Mouse (Mus musculus): ENCODE measurements at regions not wholly inside any gene's neighbourhood (a gene's known extent, or its start where the extent isn't known, plus 50 kb on each side); places are given as distances from the start of the nearest gene placed in this dataset.

DNA sequence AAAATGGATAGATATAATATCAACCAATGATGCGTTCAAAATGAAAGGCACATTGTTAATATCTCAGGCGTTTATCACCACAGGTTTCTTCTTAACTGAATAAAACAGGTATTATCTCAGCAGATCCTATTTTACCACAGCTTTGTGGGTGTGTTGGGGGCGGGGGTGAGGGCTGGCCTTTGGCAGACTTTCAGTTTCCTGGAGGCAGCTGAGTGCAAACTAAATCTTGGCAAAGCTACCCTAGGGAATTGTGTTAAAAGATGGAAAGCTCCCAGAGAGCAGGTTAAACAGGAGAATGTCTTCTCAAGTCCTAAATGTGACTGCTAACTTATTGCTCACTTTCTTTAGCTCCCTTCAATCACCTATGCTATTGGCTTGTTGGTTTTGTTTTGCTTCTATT is 223.8 kb downstream of the Kdm4c start:
- no peak for DNase-seq

DNA sequence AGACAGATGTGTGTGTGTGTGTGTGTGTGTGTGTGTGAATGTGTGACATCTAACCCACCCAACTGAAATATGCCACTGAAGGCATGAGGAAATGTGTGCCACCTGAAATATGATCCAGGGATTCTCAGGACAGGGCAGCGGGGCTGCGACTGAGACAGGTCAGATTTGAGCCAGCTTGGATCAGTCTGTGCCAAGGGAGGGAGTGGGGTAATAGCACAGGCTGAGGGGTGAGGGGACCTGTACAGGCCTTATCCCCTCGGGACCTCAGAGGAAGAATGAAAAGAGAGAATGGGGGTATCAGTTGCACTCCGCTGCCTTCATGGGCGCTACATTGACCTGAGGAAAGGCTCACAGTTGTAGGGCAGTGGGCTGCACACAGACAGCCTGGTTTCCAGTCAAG is 270.2 kb downstream of the Kdm4c start:
- no peak for DNase-seq

DNA sequence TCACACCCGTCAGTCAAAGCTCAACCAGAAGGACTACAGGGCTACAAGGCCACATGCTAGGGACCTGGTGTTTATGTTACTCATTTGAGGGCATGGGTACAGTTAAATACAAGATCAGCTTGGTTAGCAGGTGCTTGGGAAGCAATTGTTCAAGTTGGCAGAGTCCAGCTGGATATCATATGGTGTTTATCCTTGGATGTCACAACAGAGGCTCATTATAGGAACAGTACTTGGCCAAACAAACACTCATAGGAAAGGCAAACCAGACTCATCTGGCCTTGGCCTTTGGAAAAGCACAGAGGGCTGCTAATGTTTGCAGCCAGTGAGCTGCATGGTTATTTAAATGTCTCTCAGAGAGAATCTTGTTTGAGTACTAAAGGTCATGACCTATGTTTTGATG is 311.6 kb downstream of the Kdm4c start:
- DNase-seq, result no peak

GRCm38 (mm10) chr4:74563565-74563964 is 321.3 kb downstream of the Kdm4c start:
- peak; percentile 23 for DNase-seq

- DNase-seq, result no peak
Measured at GRCm38 (mm10) chr4:74586400-74586799, 344.1 kb downstream of the Kdm4c start.

DNA sequence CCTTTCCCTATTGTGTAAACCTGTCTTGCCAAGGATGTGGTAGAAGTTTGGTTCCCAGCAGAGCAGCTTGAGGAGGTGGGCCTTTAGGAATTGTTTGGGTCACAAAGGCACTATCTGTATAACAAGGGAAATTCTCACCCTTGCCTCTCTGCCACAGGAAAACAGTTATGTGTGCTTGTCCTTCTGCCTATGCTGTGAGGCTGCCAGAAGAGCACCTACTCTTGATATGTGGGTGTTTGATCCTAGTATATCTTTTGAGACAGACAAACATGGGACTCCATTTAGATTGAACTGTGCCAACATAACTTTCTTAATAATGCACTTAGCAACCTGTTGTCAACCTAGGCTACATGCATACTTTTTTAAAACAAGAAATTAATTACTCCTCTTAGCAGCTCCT is 344.8 kb downstream of the Kdm4c start:
- no peak for DNase-seq

DNA sequence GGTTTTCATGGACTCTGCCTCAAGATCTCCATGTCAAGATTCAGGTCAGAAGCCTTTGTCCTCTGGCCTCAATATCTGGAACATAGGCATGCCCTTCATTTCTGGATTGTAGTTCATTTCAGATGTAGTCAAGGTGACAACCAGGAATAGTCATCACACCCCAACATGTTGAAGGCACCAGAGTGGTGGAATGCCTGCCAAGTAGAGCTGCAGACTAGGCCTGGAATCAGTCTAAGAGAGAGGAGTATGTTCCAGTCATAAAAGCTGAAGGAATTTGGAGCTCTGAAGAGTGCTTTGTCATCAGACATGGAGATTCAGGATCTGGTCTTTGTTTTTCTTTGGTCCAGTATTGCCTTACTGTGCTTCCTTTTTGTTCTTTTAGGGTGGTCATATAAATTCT is 346.5 kb downstream of the Kdm4c start:
- DNase-seq, result no peak

- DNase-seq, result peak; percentile 61
Measured at GRCm38 (mm10) chr4:74613032-74613431, 370.7 kb downstream of the Kdm4c start.

All from kidney, adult 9 months (tissue).